In genomic region chr3:75498961-75499960, GRCm38 (mm10) we compare ENCODE assay signal across 15 mouse cellular contexts. TPM values are rescaled to one million over a fixed set of nuclear protein-coding genes. Genes with fewer than 3 reads are reported as not detected.
DNase-seq lines count a peak whose midpoint lies in the region; ATAC-seq and TF ChIP-seq lines count a peak whose summit lies in the region.
"Had no signal": no experiment of that assay in that cellular context is flagged by ENCODE, and none has a peak within 500 bp of the region (broad histone marks: within the 10 kb centered on the region; RNA-seq: fewer than 3 reads in every experiment).

No protein-coding gene starts in this region.

- peak overlapping the region; percentile 3 to 5; a peak in 2 of 4 replicates for H3K4me3 ChIP-seq in MEL (ENCODE audit: control insufficient read depth in 1 of 2, insufficient read depth in 1 of 2, low read depth in 2 of 2, low read length in 2 of 2)
- no peak overlapping the region for H3K4me3 ChIP-seq in stomach, postnatal 0 days (ENCODE audit: low read depth, low read length)
- H3K4me3 ChIP-seq in layer of hippocampus, adult 2 months = no peak overlapping the region
- H3K4me3 ChIP-seq: embryonic facial prominence, embryonic 13.5 days; midbrain, embryonic 12.5 days had no signal

- peak; percentile 39 to 61 for DNase-seq in spleen, postnatal 36 days (ENCODE audit: low spot score in 2 of 2)
- no peak for DNase-seq in spleen, postnatal 4 days (ENCODE audit: low spot score in 2 of 2)
- peak; percentile 76 for DNase-seq in MEL (ENCODE audit: low read depth, low spot score)
- peak; percentile 36 for DNase-seq in induced T-regulatory cell, adult 2 months (ENCODE audit: low read depth)
- DNase-seq in stomach, postnatal 0 days (ENCODE audit: low spot score) = no peak
- DNase-seq in cerebellum, adult 9-11 months = no peak
- no peak for DNase-seq in layer of hippocampus, adult 2 months (ENCODE audit: low spot score in 2 of 2)
- DNase-seq in right cerebral cortex, postnatal 4 days = no peak
- DNase-seq: gastrocnemius, postnatal 10 days; heart, postnatal 14 days; kidney, adult 2 months; layer of hippocampus, adult 9-11 months had no signal

- H3K79me2 ChIP-seq in MEL (ENCODE audit: control insufficient read depth, insufficient read depth, low read length, poor library complexity) = no peaks in the 10 kb centered on the region

- peak; percentile 15 for TF ChIP-seq RAD21 in MEL (IDR thresholded peaks at IDR 0.05; ENCODE audit: low read depth, low read length)

- WGBS in stomach, postnatal 0 days = 69% methylated on average over 7 of the region's 7 CpGs

- peaks cover 0 to 8% of the 10 kb centered on the region in 2 experiments; a peak in 2 of 4 replicates for H3K4me1 ChIP-seq in MEL (ENCODE audit: control insufficient read depth in 1 of 2, insufficient read depth in 2 of 2, low read length in 2 of 2)
- H3K4me1 ChIP-seq in stomach, postnatal 0 days (replicated peaks; ENCODE audit: control insufficient read depth, insufficient read depth) = no peaks in the 10 kb centered on the region
- H3K4me1 ChIP-seq: embryonic facial prominence, embryonic 13.5 days; midbrain, embryonic 12.5 days had no signal

- peak in 2 of 3 experiments; percentile 12 to 23; a peak in 1 of 6 replicates for TF ChIP-seq CTCF in MEL (IDR thresholded peaks at IDR 0.05 in 2 of 3, conservative IDR thresholded peaks at IDR 0.05 in 1 of 3; ENCODE audit: control insufficient read depth in 1 of 3, insufficient read depth in 1 of 3, low read depth in 2 of 3, low read length in 3 of 3, poor library complexity in 1 of 3, severe bottlenecking in 1 of 3)
- no peak for TF ChIP-seq CTCF in stomach, postnatal 0 days (IDR thresholded peaks at IDR 0.05; ENCODE audit: low read depth)
- no peak for TF ChIP-seq CTCF in layer of hippocampus, adult 2 months (conservative IDR thresholded peaks at IDR 0.05)

- no peak overlapping the region for H3K9ac ChIP-seq in MEL (ENCODE audit: control insufficient read depth, low read depth, low read length, poor library complexity, severe bottlenecking)
- no peak overlapping the region for H3K9ac ChIP-seq in stomach, postnatal 0 days (ENCODE audit: low read length)
- H3K9ac ChIP-seq: embryonic facial prominence, embryonic 13.5 days; midbrain, embryonic 12.5 days had no signal

- no peaks in the 10 kb centered on the region for H3K9me3 ChIP-seq in MEL (replicated peaks; ENCODE audit: insufficient read depth, low read length)
- H3K9me3 ChIP-seq in stomach, postnatal 0 days (ENCODE audit: control insufficient read depth, low read length) = no peaks in the 10 kb centered on the region
- H3K9me3 ChIP-seq: embryonic facial prominence, embryonic 13.5 days; midbrain, embryonic 12.5 days had no signal

- no peak for TF ChIP-seq EP300 in MEL (IDR thresholded peaks at IDR 0.05; ENCODE audit: low read depth in 1 of 2, low read length in 2 of 2)
- TF ChIP-seq EP300 in stomach, postnatal 0 days (optimal IDR thresholded peaks at IDR 0.05) = no peak

- TF ChIP-seq POLR2A in MEL (IDR thresholded peaks at IDR 0.05; ENCODE audit: control insufficient read depth in 1 of 2, insufficient read depth in 1 of 2, low read depth in 1 of 2, low read length in 2 of 2, poor library complexity in 1 of 2) = no peak

- peak; percentile 92 for ATAC-seq in stomach, postnatal 0 days (ENCODE audit: low FRiP score, low TSS enrichment)

- H3K36me3 ChIP-seq in MEL (ENCODE audit: control insufficient read depth in 1 of 2, insufficient read depth in 2 of 2, low read length in 2 of 2) = peaks cover 0 to 6% of the 10 kb centered on the region in 2 experiments; a peak in 2 of 4 replicates
- no peaks in the 10 kb centered on the region for H3K36me3 ChIP-seq in stomach, postnatal 0 days (ENCODE audit: control insufficient read depth, insufficient read depth, low read length)
- H3K36me3 ChIP-seq: embryonic facial prominence, embryonic 13.5 days; midbrain, embryonic 12.5 days had no signal

- no peak overlapping the region for H3K4me2 ChIP-seq in stomach, postnatal 0 days (replicated peaks; ENCODE audit: low read depth)
- H3K4me2 ChIP-seq: embryonic facial prominence, embryonic 13.5 days; liver, embryonic 11.5 days; midbrain, embryonic 12.5 days had no signal

- H3K27me3 ChIP-seq in MEL (ENCODE audit: control insufficient read depth in 1 of 2, insufficient read depth in 2 of 2, low read length in 2 of 2) = no peaks in the 10 kb centered on the region
- no peaks in the 10 kb centered on the region for H3K27me3 ChIP-seq in stomach, postnatal 0 days (ENCODE audit: control insufficient read depth, insufficient read depth, low read length)
- H3K27me3 ChIP-seq: embryonic facial prominence, embryonic 13.5 days; midbrain, embryonic 12.5 days had no signal

- H3K27ac ChIP-seq in MEL (ENCODE audit: control insufficient read depth, low read depth, low read length) = peak overlapping the region; percentile 33; the same call in 1 of the 2 replicates
- no peak overlapping the region for H3K27ac ChIP-seq in stomach, postnatal 0 days (replicated peaks)
- H3K27ac ChIP-seq in layer of hippocampus, adult 2 months = no peak overlapping the region
- H3K27ac ChIP-seq: embryonic facial prominence, embryonic 13.5 days; midbrain, embryonic 12.5 days had no signal

TF ChIP-seq in MEL, 35 proteins besides CTCF, POLR2A, EP300 and RAD21:
- TF ChIP-seq TAL1 (IDR thresholded peaks at IDR 0.05; ENCODE audit: low read length) (no peak), SMC3 (IDR thresholded peaks at IDR 0.05; ENCODE audit: low read depth, low read length) (peak; percentile 42), GATA1 (IDR thresholded peaks at IDR 0.05; ENCODE audit: low read depth, low read length) (0 out of 2 replicates have a peak, but pooled peaks have one; percentile 13), MXI1 (IDR thresholded peaks at IDR 0.05; ENCODE audit: low read depth, low read length) (no peak), BHLHE40 (IDR thresholded peaks at IDR 0.05; ENCODE audit: borderline replicate concordance, low read depth, low read length) (peak; percentile 48; the same call in 1 of the 2 replicates), ETS1 (IDR thresholded peaks at IDR 0.05; ENCODE audit: low read depth, low read length) (0 out of 2 replicates have a peak, but pooled peaks have one; percentile 49), JUND (IDR thresholded peaks at IDR 0.05; ENCODE audit: low read depth, low read length) (0 out of 2 replicates have a peak, but pooled peaks have one; percentile 69)

RNA-seq across cellular contexts. Expression of gene Wdr49, which starts 17.3 kb away (rescaled TPM):
- not detected in 2 replicates for total RNA-seq in MEL (2012; rRNA removed)
- polyA plus RNA-seq in MEL (2012; ENCODE audit: insufficient read depth in 1 of 2, insufficient read length in 2 of 2, low read depth in 1 of 2, low replicate concordance in 2 of 2, missing spikeins in 1 of 2) = not detected
- polyA plus RNA-seq in stomach, postnatal 0 days (2015; fragmentation: Nextera tagmentation; extraction: Ambion mirVana) = not detected in 2 replicates
- total RNA-seq in layer of hippocampus, adult 2 months (2021) = 1 to 10 TPM; 1.1 to 1.4 TPM
- total RNA-seq: gastrocnemius, postnatal 10 days; heart, postnatal 14 days had no signal
- polyA plus RNA-seq: embryonic facial prominence, embryonic 13.5 days; kidney, adult 2 months; liver, embryonic 11.5 days; midbrain, embryonic 12.5 days had no signal

RNA-seq across cellular contexts. Expression of gene Pdcd10, which starts 57.4 kb away (rescaled TPM):
- total RNA-seq in MEL (2012; rRNA removed) = 42.8 and 47.1 TPM in 2 replicates
- 100 to 1,000 TPM in 1 of 2 experiments, 10 to 100 TPM in 1; 41.4 to 110 TPM for polyA plus RNA-seq in MEL (2012; ENCODE audit: insufficient read depth in 1 of 2, insufficient read length in 2 of 2, low read depth in 1 of 2, low replicate concordance in 2 of 2, missing spikeins in 1 of 2)
- polyA plus RNA-seq in stomach, postnatal 0 days (2015; fragmentation: Nextera tagmentation; extraction: Ambion mirVana) = 99.8 and 102 TPM in 2 replicates
- 10 to 100 TPM; 58.3 to 62.9 TPM for total RNA-seq in layer of hippocampus, adult 2 months (2021)

RNA-seq across cellular contexts. Expression of gene Serpini1, which starts 58.1 kb away (rescaled TPM):
- total RNA-seq in MEL (2012; rRNA removed) = 0.08 TPM in 1 of 2 replicates, not detected in the other
- polyA plus RNA-seq in MEL (2012; ENCODE audit: insufficient read depth in 1 of 2, insufficient read length in 2 of 2, low read depth in 1 of 2, low replicate concordance in 2 of 2, missing spikeins in 1 of 2) = under 1 TPM in 1 of 2 experiments, not detected in 1; 0.13 TPM
- 3.9 and 4.6 TPM in 2 replicates for polyA plus RNA-seq in stomach, postnatal 0 days (2015; fragmentation: Nextera tagmentation; extraction: Ambion mirVana)
- total RNA-seq in layer of hippocampus, adult 2 months (2021) = 100 to 1,000 TPM; 182 to 189 TPM

Comparison
In these comparisons a context has a peak if more than half of its experiments do, and no peak if none do; other contexts are left out.
1. DNase-seq: peak in spleen, postnatal 36 days (2 of 2), MEL (single experiment) and induced T-regulatory cell, adult 2 months (single experiment); none in spleen, postnatal 4 days (0 of 2), stomach, postnatal 0 days (single experiment), cerebellum, adult 9-11 months (single experiment), layer of hippocampus, adult 2 months (0 of 2) and right cerebral cortex, postnatal 4 days (single experiment).
2. H3K4me3 ChIP-seq: peak in MEL (2 of 2); none in stomach, postnatal 0 days (single experiment) and layer of hippocampus, adult 2 months (single experiment).
3. CTCF ChIP-seq: peak in MEL (2 of 3); none in stomach, postnatal 0 days (single experiment) and layer of hippocampus, adult 2 months (single experiment).
4. RNA of gene Serpini1, which starts 58.1 kb away (total RNA-seq): 182 to 189 TPM in layer of hippocampus, adult 2 months; 0.08 TPM in MEL; every median in the first group is over 100 times any median in the second.